Mouse (Mus musculus): ENCODE measurements at regions not wholly inside any gene's neighbourhood (a gene's known extent, or its start where the extent isn't known, plus 50 kb on each side); places are given as distances from the start of the nearest gene placed in this dataset.

DNA sequence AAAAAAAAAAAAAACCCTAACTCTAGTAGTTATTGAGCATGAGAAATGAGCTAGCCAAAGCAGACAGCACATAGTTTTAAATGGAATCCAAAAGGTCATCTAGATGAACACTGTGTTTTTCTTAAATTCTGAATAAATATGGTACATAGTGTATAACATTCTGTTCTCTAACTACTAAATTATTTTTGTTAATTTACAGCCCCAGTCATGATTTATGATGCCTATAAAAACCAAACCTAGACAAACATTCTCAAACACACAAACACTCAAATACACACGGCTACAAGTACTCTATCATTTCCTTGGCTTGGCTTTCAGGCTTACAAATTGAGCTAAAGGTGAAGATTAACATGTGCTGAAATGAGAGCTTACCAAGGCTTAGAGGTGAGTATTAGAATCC lies 188.8 kb downstream of the Sucnr1 start:
- 92% methylated on average over 1 of the region's 1 CpGs for WGBS
- Histone ChIP-seq H3K4me3 (ENCODE audit: control insufficient read depth, insufficient read depth, low read length) (no peak overlapping the region), H3K4me1 (replicated peaks; ENCODE audit: control insufficient read depth, insufficient read depth, low read length) (no peaks in the 10 kb centered on the region), H3K36me3 (ENCODE audit: control insufficient read depth, insufficient read depth, low read length) (no peaks in the 10 kb centered on the region), H3K27me3 (ENCODE audit: control insufficient read depth, insufficient read depth, low read length) (no peaks in the 10 kb centered on the region), H3K27ac (ENCODE audit: control insufficient read depth, insufficient read depth, low read length) (no peak overlapping the region)
- DNase-seq = no peak
- TF ChIP-seq CTCF (IDR thresholded peaks at IDR 0.05; ENCODE audit: borderline replicate concordance, control insufficient read depth, extremely low read depth, insufficient read depth, low read length, poor library complexity) (no peak), POLR2A (IDR thresholded peaks at IDR 0.05; ENCODE audit: control insufficient read depth, extremely low read depth, insufficient read depth, low read length, poor library complexity) (no peak)

DNA sequence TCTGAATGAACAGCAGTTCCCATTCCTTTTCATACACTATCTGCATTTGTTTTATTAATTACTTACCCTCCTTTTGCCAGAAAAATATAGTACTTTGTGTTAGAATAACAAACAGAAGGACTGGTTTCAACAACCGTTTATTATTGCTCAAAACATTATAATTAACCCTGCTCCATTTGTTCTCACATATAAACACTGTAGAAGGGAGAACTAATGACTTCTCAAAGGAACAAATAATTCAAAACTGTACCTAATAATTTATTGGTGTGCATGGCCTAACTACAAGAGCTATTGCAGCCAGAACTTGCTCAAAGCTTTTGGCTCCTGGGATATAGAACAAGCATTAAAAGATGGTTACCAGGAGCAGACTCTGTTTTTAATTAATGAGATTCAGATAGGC lies 192.1 kb downstream of the Sucnr1 start:
- no peak for DNase-seq
- no peak overlapping the region for H3K4me3 ChIP-seq (ENCODE audit: control insufficient read depth, insufficient read depth, low read length)
- no peaks in the 10 kb centered on the region for H3K36me3 ChIP-seq (ENCODE audit: control insufficient read depth, insufficient read depth, low read length)
- no peaks in the 10 kb centered on the region for H3K4me1 ChIP-seq (replicated peaks; ENCODE audit: control insufficient read depth, insufficient read depth, low read length)
- TF ChIP-seq POLR2A (IDR thresholded peaks at IDR 0.05; ENCODE audit: control insufficient read depth, extremely low read depth, insufficient read depth, low read length, poor library complexity) (no peak), CTCF (IDR thresholded peaks at IDR 0.05; ENCODE audit: borderline replicate concordance, control insufficient read depth, extremely low read depth, insufficient read depth, low read length, poor library complexity) (no peak)
- no peak overlapping the region for H3K27ac ChIP-seq (ENCODE audit: control insufficient read depth, insufficient read depth, low read length)
- WGBS = 93% methylated on average over 1 of the region's 1 CpGs
- H3K27me3 ChIP-seq (ENCODE audit: control insufficient read depth, insufficient read depth, low read length) = no peaks in the 10 kb centered on the region

DNA sequence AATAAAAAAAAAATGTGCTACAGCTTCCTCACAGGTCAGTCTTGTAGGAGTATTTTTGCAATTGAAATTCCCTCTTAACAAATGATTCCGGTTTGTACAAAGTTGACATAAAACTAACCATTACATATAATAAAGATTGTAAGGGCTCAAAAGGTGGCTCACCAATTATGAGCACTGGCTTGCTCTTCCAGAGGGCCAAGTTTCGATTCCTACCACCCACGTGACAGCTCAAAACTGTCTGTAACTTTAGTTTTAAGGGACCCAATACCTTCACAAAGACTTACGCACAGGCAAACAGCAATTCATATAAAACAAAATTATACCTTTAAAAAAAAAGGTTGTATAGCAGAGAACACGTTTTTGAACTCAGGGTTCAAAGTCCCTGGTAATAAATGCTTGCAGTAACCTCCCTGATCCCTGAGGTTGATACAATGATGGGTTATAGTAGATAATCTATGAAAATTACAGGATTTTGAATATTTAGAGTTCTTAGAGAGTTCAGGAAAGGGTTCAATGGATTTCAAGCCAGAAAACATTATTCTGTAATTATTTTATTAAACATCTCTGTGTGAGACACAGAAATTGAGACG lies 193.7 kb downstream of the Sucnr1 start:
- no peak for TF ChIP-seq POLR2A (IDR thresholded peaks at IDR 0.05; ENCODE audit: control insufficient read depth, extremely low read depth, insufficient read depth, low read length, poor library complexity)
- no peak for TF ChIP-seq CTCF (IDR thresholded peaks at IDR 0.05; ENCODE audit: borderline replicate concordance, control insufficient read depth, extremely low read depth, insufficient read depth, low read length, poor library complexity)
- WGBS = 94% methylated on average over 6 of the region's 6 CpGs
- no peak for DNase-seq
- H3K27me3 ChIP-seq (ENCODE audit: control insufficient read depth, insufficient read depth, low read length) = no peaks in the 10 kb centered on the region
- H3K36me3 ChIP-seq (ENCODE audit: control insufficient read depth, insufficient read depth, low read length) = no peaks in the 10 kb centered on the region
- H3K4me3 ChIP-seq (ENCODE audit: control insufficient read depth, insufficient read depth, low read length) = no peak overlapping the region
- no peaks in the 10 kb centered on the region for H3K4me1 ChIP-seq (replicated peaks; ENCODE audit: control insufficient read depth, insufficient read depth, low read length)
- H3K27ac ChIP-seq (ENCODE audit: control insufficient read depth, insufficient read depth, low read length) = no peak overlapping the region

DNA sequence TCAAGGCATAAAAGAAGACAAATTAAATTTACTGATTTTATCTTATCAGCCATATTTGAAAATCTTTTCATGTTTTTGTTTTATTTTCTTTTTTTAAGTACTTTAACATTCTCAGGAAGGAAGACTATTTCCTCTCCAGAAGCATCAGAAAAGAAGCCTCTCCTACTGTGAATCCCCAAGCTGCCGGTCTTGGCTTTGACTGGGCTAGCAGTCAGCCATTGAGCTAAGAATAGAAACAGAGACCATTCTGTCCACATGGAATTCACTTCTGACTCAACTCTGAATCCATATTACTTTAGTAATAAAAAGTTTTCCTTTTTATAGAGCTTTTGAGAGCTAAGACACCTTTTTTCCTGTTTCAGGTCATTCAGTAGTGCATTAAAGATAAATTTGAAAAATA lies 194.8 kb upstream of the Mbnl1 start:
- 83% methylated on average over 1 of the region's 1 CpGs for WGBS
- H3K4me1 ChIP-seq (replicated peaks; ENCODE audit: control insufficient read depth, insufficient read depth, low read length) = no peaks in the 10 kb centered on the region
- H3K4me3 ChIP-seq (ENCODE audit: control insufficient read depth, insufficient read depth, low read length) = no peak overlapping the region
- TF ChIP-seq POLR2A (IDR thresholded peaks at IDR 0.05; ENCODE audit: control insufficient read depth, extremely low read depth, insufficient read depth, low read length, poor library complexity) (no peak), CTCF (IDR thresholded peaks at IDR 0.05; ENCODE audit: borderline replicate concordance, control insufficient read depth, extremely low read depth, insufficient read depth, low read length, poor library complexity) (no peak)
- no peaks in the 10 kb centered on the region for H3K36me3 ChIP-seq (ENCODE audit: control insufficient read depth, insufficient read depth, low read length)
- DNase-seq = no peak
- no peaks in the 10 kb centered on the region for H3K27me3 ChIP-seq (ENCODE audit: control insufficient read depth, insufficient read depth, low read length)
- no peak overlapping the region for H3K27ac ChIP-seq (ENCODE audit: control insufficient read depth, insufficient read depth, low read length)

DNA sequence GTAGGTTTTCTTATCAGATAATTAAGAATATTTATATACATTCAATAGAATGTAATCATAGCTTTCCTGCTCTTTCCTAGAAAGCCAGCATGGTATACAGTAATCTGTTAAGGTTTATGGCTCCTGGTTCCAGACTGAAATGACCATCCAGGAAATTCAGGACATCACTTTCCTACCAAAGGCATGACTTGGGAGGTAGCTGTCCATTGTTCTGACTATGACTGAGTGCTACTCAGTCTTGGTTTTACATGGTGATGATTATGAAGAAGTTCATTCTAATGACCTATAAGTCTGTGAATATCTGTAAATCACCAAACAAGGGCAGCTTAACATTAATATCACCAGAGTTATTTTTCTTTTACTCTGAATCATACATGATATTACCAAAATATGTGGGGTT lies 191.4 kb upstream of the Mbnl1 start:
- H3K27me3 ChIP-seq (ENCODE audit: control insufficient read depth, insufficient read depth, low read length) = no peaks in the 10 kb centered on the region
- DNase-seq = no peak
- H3K36me3 ChIP-seq (ENCODE audit: control insufficient read depth, insufficient read depth, low read length) = no peaks in the 10 kb centered on the region
- H3K4me1 ChIP-seq (replicated peaks; ENCODE audit: control insufficient read depth, insufficient read depth, low read length) = no peaks in the 10 kb centered on the region
- no peak overlapping the region for H3K27ac ChIP-seq (ENCODE audit: control insufficient read depth, insufficient read depth, low read length)
- H3K4me3 ChIP-seq (ENCODE audit: control insufficient read depth, insufficient read depth, low read length) = no peak overlapping the region
- TF ChIP-seq CTCF (IDR thresholded peaks at IDR 0.05; ENCODE audit: borderline replicate concordance, control insufficient read depth, extremely low read depth, insufficient read depth, low read length, poor library complexity) (no peak), POLR2A (IDR thresholded peaks at IDR 0.05; ENCODE audit: control insufficient read depth, extremely low read depth, insufficient read depth, low read length, poor library complexity) (no peak)

DNA sequence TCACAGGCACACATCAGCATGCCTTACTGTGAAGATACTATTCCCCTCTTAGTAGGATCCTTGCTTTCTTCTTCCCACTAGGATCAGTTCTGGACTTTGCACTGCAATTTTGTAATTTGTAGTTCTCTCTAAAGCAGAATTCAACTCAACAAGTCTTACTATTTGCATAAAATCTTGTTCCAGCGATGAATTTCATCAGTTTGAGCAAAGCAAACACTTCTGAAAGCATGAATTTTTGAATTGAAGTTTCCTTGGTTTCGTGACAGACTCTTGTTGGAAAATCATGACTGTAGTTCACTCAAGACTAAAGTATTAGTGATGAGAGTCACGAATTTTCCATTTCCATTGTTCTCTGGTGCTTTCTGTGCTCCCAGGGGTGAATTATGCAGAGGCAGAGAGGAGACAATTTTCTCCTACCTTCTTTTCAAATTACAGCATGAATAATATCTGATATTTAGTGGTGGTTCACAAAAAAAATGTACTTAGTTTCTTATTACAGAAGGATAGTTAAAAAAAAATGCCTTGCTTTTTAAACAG lies 190.6 kb upstream of the Mbnl1 start:
- H3K27me3 ChIP-seq (ENCODE audit: control insufficient read depth, insufficient read depth, low read length) = no peaks in the 10 kb centered on the region
- no peak for DNase-seq
- H3K36me3 ChIP-seq (ENCODE audit: control insufficient read depth, insufficient read depth, low read length) = no peaks in the 10 kb centered on the region
- 88% methylated on average over 3 of the region's 3 CpGs for WGBS
- no peak for TF ChIP-seq POLR2A (IDR thresholded peaks at IDR 0.05; ENCODE audit: control insufficient read depth, extremely low read depth, insufficient read depth, low read length, poor library complexity)
- no peak for TF ChIP-seq CTCF (IDR thresholded peaks at IDR 0.05; ENCODE audit: borderline replicate concordance, control insufficient read depth, extremely low read depth, insufficient read depth, low read length, poor library complexity)
- no peaks in the 10 kb centered on the region for H3K4me1 ChIP-seq (replicated peaks; ENCODE audit: control insufficient read depth, insufficient read depth, low read length)
- no peak overlapping the region for H3K4me3 ChIP-seq (ENCODE audit: control insufficient read depth, insufficient read depth, low read length)
- H3K27ac ChIP-seq (ENCODE audit: control insufficient read depth, insufficient read depth, low read length) = no peak overlapping the region

DNA sequence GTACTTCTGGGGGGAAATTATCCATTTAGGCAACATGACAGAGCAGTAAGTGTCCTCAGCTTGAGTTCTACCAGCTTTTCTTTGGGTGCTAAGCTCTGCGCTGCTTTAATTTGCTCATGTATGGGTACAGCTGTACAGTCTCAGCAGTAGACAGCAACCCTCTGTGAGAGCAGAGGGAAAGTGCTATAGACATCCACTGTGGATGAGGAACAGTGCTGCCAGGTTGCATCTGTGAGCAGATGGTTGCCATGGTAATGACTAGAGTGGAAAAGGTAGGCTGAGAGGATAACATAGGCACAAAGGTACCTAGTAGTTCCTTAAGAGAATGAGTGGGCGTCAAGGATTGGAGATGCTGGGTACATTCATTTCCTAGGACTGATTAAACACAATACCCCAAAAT lies 180.5 kb upstream of the Mbnl1 start:
- 100% methylated on average over 2 of the region's 2 CpGs for WGBS
- DNase-seq = no peak
- TF ChIP-seq CTCF (IDR thresholded peaks at IDR 0.05; ENCODE audit: borderline replicate concordance, control insufficient read depth, extremely low read depth, insufficient read depth, low read length, poor library complexity) = no peak
- no peak for TF ChIP-seq POLR2A (IDR thresholded peaks at IDR 0.05; ENCODE audit: control insufficient read depth, extremely low read depth, insufficient read depth, low read length, poor library complexity)
- Histone ChIP-seq H3K27ac (ENCODE audit: control insufficient read depth, insufficient read depth, low read length) (no peak overlapping the region), H3K4me1 (replicated peaks; ENCODE audit: control insufficient read depth, insufficient read depth, low read length) (no peaks in the 10 kb centered on the region), H3K27me3 (ENCODE audit: control insufficient read depth, insufficient read depth, low read length) (no peaks in the 10 kb centered on the region), H3K4me3 (ENCODE audit: control insufficient read depth, insufficient read depth, low read length) (no peak overlapping the region), H3K36me3 (ENCODE audit: control insufficient read depth, insufficient read depth, low read length) (no peaks in the 10 kb centered on the region)

Data from thymus, adult 2 months (tissue).